17 mouse cellular contexts compared by ENCODE assay signal in genomic region chr1:138386001-138386400, GRCm38 (mm10).
DNase-seq lines count a peak whose midpoint lies in the region; ATAC-seq lines count a peak whose summit lies in the region.
"Had no signal": no experiment of that assay in that cellular context is flagged by ENCODE, and none has a peak within 500 bp of the region (broad histone marks: within the 10 kb centered on the region; RNA-seq: fewer than 3 reads in every experiment).

No protein-coding gene starts in this region.

- H3K27me3 ChIP-seq in forebrain, embryonic 12.5 days, result no peaks in the 10 kb centered on the region
- H3K27me3 ChIP-seq in forebrain, embryonic 16.5 days (replicated peaks; ENCODE audit: control insufficient read depth, insufficient read depth, low read length), result no peaks in the 10 kb centered on the region
- H3K27me3 ChIP-seq in limb, embryonic 10.5 days (ENCODE audit: low read depth, poor library complexity, severe bottlenecking), result no peaks in the 10 kb centered on the region
- H3K27me3 ChIP-seq in midbrain, embryonic 16.5 days (ENCODE audit: control insufficient read depth, insufficient read depth, low read depth, low read length), result no peaks in the 10 kb centered on the region
- no peaks in the 10 kb centered on the region for H3K27me3 ChIP-seq in liver, embryonic 12.5 days (replicated peaks)
- H3K27me3 ChIP-seq: stomach, embryonic 15.5 days had no signal

- no peak overlapping the region for H3K9ac ChIP-seq in forebrain, embryonic 12.5 days
- H3K9ac ChIP-seq in forebrain, embryonic 16.5 days (replicated peaks; ENCODE audit: low read depth, low read length), result no peak overlapping the region
- no peak overlapping the region for H3K9ac ChIP-seq in midbrain, embryonic 16.5 days (ENCODE audit: low read depth, low read length)
- no peak overlapping the region for H3K9ac ChIP-seq in liver, embryonic 12.5 days
- H3K9ac ChIP-seq: stomach, embryonic 15.5 days had no signal

- H3K4me2 ChIP-seq in forebrain, embryonic 12.5 days, result no peak overlapping the region
- H3K4me2 ChIP-seq in forebrain, embryonic 16.5 days (ENCODE audit: low read length), result no peak overlapping the region
- H3K4me2 ChIP-seq in midbrain, embryonic 16.5 days (ENCODE audit: low read length), result no peak overlapping the region
- no peak overlapping the region for H3K4me2 ChIP-seq in liver, embryonic 12.5 days
- H3K4me2 ChIP-seq: heart, embryonic 11.5 days; liver, embryonic 11.5 days had no signal

- H3K4me3 ChIP-seq in forebrain, embryonic 12.5 days (replicated peaks), result no peak overlapping the region
- H3K4me3 ChIP-seq in forebrain, embryonic 16.5 days (replicated peaks; ENCODE audit: low read length), result no peak overlapping the region
- no peak overlapping the region for H3K4me3 ChIP-seq in limb, embryonic 10.5 days
- no peak overlapping the region for H3K4me3 ChIP-seq in midbrain, embryonic 16.5 days (ENCODE audit: low read depth, low read length)
- H3K4me3 ChIP-seq in liver, embryonic 12.5 days, result no peak overlapping the region
- H3K4me3 ChIP-seq: stomach, embryonic 15.5 days had no signal

- peak; percentile 52 for ATAC-seq in forebrain, embryonic 12.5 days (ENCODE audit: low FRiP score)
- ATAC-seq in forebrain, embryonic 16.5 days, result no peak; the same call in 1 of the 2 replicates
- ATAC-seq in midbrain, embryonic 16.5 days, result peak; percentile 7; the same call in 1 of the 2 replicates
- no peak for ATAC-seq in liver, embryonic 12.5 days
- ATAC-seq: intestine, postnatal 0 days had no signal

- peak; percentile 11 for DNase-seq in MN1 (ENCODE audit: low spot score)
- DNase-seq in limb, embryonic 10.5 days (ENCODE audit: low spot score), result no peak
- no peak for DNase-seq in layer of hippocampus, adult 9-11 months
- DNase-seq in left cerebral cortex, postnatal 14 days (ENCODE audit: low spot score in 2 of 2), result no peak
- DNase-seq: B cell, adult 2 months; gastrocnemius, postnatal 14 days; heart, postnatal 36 days; thymus, postnatal 25 days had no signal

- peak overlapping the region; percentile 71 for H3K27ac ChIP-seq in forebrain, embryonic 12.5 days
- no peak overlapping the region for H3K27ac ChIP-seq in forebrain, embryonic 16.5 days (ENCODE audit: low read length)
- peak overlapping the region; percentile 75 for H3K27ac ChIP-seq in limb, embryonic 10.5 days
- H3K27ac ChIP-seq in midbrain, embryonic 16.5 days (ENCODE audit: low read length), result peak overlapping the region; percentile 80
- H3K27ac ChIP-seq in liver, embryonic 12.5 days, result no peak overlapping the region
- H3K27ac ChIP-seq: stomach, embryonic 15.5 days had no signal

- 66% methylated on average over 5 of the region's 5 CpGs for WGBS in forebrain, embryonic 12.5 days
- WGBS in forebrain, embryonic 16.5 days, result 58% methylated on average over 5 of the region's 5 CpGs
- 34% methylated on average over 5 of the region's 5 CpGs for WGBS in limb, embryonic 10.5 days
- 43% methylated on average over 5 of the region's 5 CpGs for WGBS in midbrain, embryonic 16.5 days
- WGBS in liver, embryonic 12.5 days (ENCODE audit: insufficient replicate concordance), result 33% methylated on average over 5 of the region's 5 CpGs

- intact Hi-C loops in left cerebral cortex, postnatal 14 days (cut with DNase I), result no loop called here

- H3K4me1 ChIP-seq in forebrain, embryonic 12.5 days, result peaks cover 16% of the 10 kb centered on the region
- H3K4me1 ChIP-seq in forebrain, embryonic 16.5 days (replicated peaks; ENCODE audit: control insufficient read depth, insufficient read depth, low read length), result peaks cover 9% of the 10 kb centered on the region
- peaks cover 28% of the 10 kb centered on the region for H3K4me1 ChIP-seq in limb, embryonic 10.5 days
- peaks cover 9% of the 10 kb centered on the region for H3K4me1 ChIP-seq in midbrain, embryonic 16.5 days (ENCODE audit: control insufficient read depth, insufficient read depth, low read length)
- no peaks in the 10 kb centered on the region for H3K4me1 ChIP-seq in liver, embryonic 12.5 days
- H3K4me1 ChIP-seq: stomach, embryonic 15.5 days had no signal

- no peaks in the 10 kb centered on the region for H3K9me3 ChIP-seq in forebrain, embryonic 12.5 days
- no peaks in the 10 kb centered on the region for H3K9me3 ChIP-seq in forebrain, embryonic 16.5 days (ENCODE audit: control insufficient read depth, low read length)
- no peaks in the 10 kb centered on the region for H3K9me3 ChIP-seq in limb, embryonic 10.5 days (replicated peaks)
- no peaks in the 10 kb centered on the region for H3K9me3 ChIP-seq in midbrain, embryonic 16.5 days (replicated peaks; ENCODE audit: control insufficient read depth, low read length, poor library complexity, severe bottlenecking)
- no peaks in the 10 kb centered on the region for H3K9me3 ChIP-seq in liver, embryonic 12.5 days (replicated peaks)
- H3K9me3 ChIP-seq: G1E; stomach, embryonic 15.5 days had no signal

- no peaks in the 10 kb centered on the region for H3K36me3 ChIP-seq in forebrain, embryonic 12.5 days (replicated peaks)
- H3K36me3 ChIP-seq in forebrain, embryonic 16.5 days (ENCODE audit: control insufficient read depth, insufficient read depth), result no peaks in the 10 kb centered on the region
- H3K36me3 ChIP-seq in limb, embryonic 10.5 days, result no peaks in the 10 kb centered on the region
- no peaks in the 10 kb centered on the region for H3K36me3 ChIP-seq in midbrain, embryonic 16.5 days (ENCODE audit: control insufficient read depth, insufficient read depth, low read length)
- H3K36me3 ChIP-seq in liver, embryonic 12.5 days, result no peaks in the 10 kb centered on the region
- H3K36me3 ChIP-seq: G1E; stomach, embryonic 15.5 days had no signal

Comparison
In these comparisons a context has a peak if more than half of its experiments do, and no peak if none do; other contexts are left out.
1. ATAC-seq: peak in forebrain, embryonic 12.5 days (single experiment) and midbrain, embryonic 16.5 days (single experiment); none in forebrain, embryonic 16.5 days (single experiment) and liver, embryonic 12.5 days (single experiment).
2. H3K27ac ChIP-seq: peak in forebrain, embryonic 12.5 days (single experiment), limb, embryonic 10.5 days (single experiment) and midbrain, embryonic 16.5 days (single experiment); none in forebrain, embryonic 16.5 days (single experiment) and liver, embryonic 12.5 days (single experiment).